Comparison of ENCODE assay signal across 11 mouse cellular contexts in genomic region chr19:11107746-11108145, GRCm38 (mm10). TPM values are rescaled to one million over a fixed set of nuclear protein-coding genes. Genes with fewer than 3 reads are reported as not detected.
DNase-seq lines count a peak whose midpoint lies in the region; ATAC-seq lines count a peak whose summit lies in the region.
"Had no signal": no experiment of that assay in that cellular context is flagged by ENCODE, and none has a peak within 500 bp of the region (broad histone marks: within the 10 kb centered on the region; RNA-seq: fewer than 3 reads in every experiment).

No protein-coding gene starts in this region.

- peak; percentile 61 for DNase-seq in adrenal gland, adult 2 months
- DNase-seq in adrenal gland, postnatal 25 days: no peak
- DNase-seq in ovary, adult 18-20 months (ENCODE audit: low spot score): peak; percentile 9
- no peak for DNase-seq in ovary, postnatal 36 days (ENCODE audit: low spot score)
- peak; percentile 25 for DNase-seq in lung, postnatal 14 days
- DNase-seq in left cerebral cortex, postnatal 10 days (ENCODE audit: extremely low spot score in 1 of 2, low spot score in 2 of 2): no peak
- DNase-seq: cerebellum, postnatal 25 days had no signal

- H3K27ac ChIP-seq in forebrain, embryonic 12.5 days: no peak overlapping the region
- no peak overlapping the region for H3K27ac ChIP-seq in kidney, embryonic 14.5 days (ENCODE audit: low read depth, low read length)
- H3K27ac ChIP-seq: hindbrain, embryonic 12.5 days; neural tube, embryonic 13.5 days had no signal

- H3K4me1 ChIP-seq in forebrain, embryonic 12.5 days: no peaks in the 10 kb centered on the region
- H3K4me1 ChIP-seq in kidney, embryonic 14.5 days (ENCODE audit: control insufficient read depth, insufficient read depth, low read length): no peaks in the 10 kb centered on the region
- H3K4me1 ChIP-seq: hindbrain, embryonic 12.5 days; neural tube, embryonic 13.5 days had no signal

- no peak overlapping the region for H3K4me2 ChIP-seq in forebrain, embryonic 12.5 days
- no peak overlapping the region for H3K4me2 ChIP-seq in kidney, embryonic 14.5 days (replicated peaks; ENCODE audit: low read depth, low read length)
- H3K4me2 ChIP-seq: hindbrain, embryonic 12.5 days; neural tube, embryonic 13.5 days had no signal

- H3K4me3 ChIP-seq in forebrain, embryonic 12.5 days (replicated peaks): no peak overlapping the region
- no peak overlapping the region for H3K4me3 ChIP-seq in kidney, embryonic 14.5 days (ENCODE audit: low read length)
- H3K4me3 ChIP-seq: hindbrain, embryonic 12.5 days; neural tube, embryonic 13.5 days had no signal

- intact Hi-C loops in left cerebral cortex, postnatal 10 days (cut with DNase I): no loop called here

- no peaks in the 10 kb centered on the region for H3K36me3 ChIP-seq in forebrain, embryonic 12.5 days (replicated peaks)
- no peaks in the 10 kb centered on the region for H3K36me3 ChIP-seq in kidney, embryonic 14.5 days (ENCODE audit: control insufficient read depth, insufficient read depth, low read length)
- H3K36me3 ChIP-seq: hindbrain, embryonic 12.5 days; neural tube, embryonic 13.5 days had no signal

- ATAC-seq in forebrain, embryonic 12.5 days (ENCODE audit: low FRiP score): no peak
- no peak for ATAC-seq in kidney, embryonic 14.5 days (ENCODE audit: low FRiP score, low TSS enrichment)

- WGBS in forebrain, embryonic 12.5 days: 85% methylated on average over 3 of the region's 3 CpGs
- 87% methylated on average over 3 of the region's 3 CpGs for WGBS in kidney, embryonic 14.5 days

- H3K9me3 ChIP-seq in forebrain, embryonic 12.5 days: 0 out of 2 replicates have a peak, but pooled peaks cover 4% of the 10 kb centered on the region
- H3K9me3 ChIP-seq in kidney, embryonic 14.5 days (ENCODE audit: control insufficient read depth, low read length): no peaks in the 10 kb centered on the region
- H3K9me3 ChIP-seq: hindbrain, embryonic 12.5 days; neural tube, embryonic 13.5 days had no signal

- H3K27me3 ChIP-seq in forebrain, embryonic 12.5 days: no peaks in the 10 kb centered on the region
- no peaks in the 10 kb centered on the region for H3K27me3 ChIP-seq in kidney, embryonic 14.5 days (ENCODE audit: control insufficient read depth, insufficient read depth, low read length)
- H3K27me3 ChIP-seq: hindbrain, embryonic 12.5 days; neural tube, embryonic 13.5 days had no signal

- H3K9ac ChIP-seq in forebrain, embryonic 12.5 days: no peak overlapping the region
- H3K9ac ChIP-seq in kidney, embryonic 14.5 days (ENCODE audit: low read depth, low read length): no peak overlapping the region
- H3K9ac ChIP-seq: hindbrain, embryonic 12.5 days; neural tube, embryonic 13.5 days had no signal

RNA-seq across cellular contexts. Expression of gene 1700017D01Rik, which starts 22.9 kb away (rescaled TPM):
- not detected for total RNA-seq in adrenal gland, adult 2 months (2021)
- not detected in 2 replicates for polyA plus RNA-seq in adrenal gland, adult 2 months (2012; rRNA removed)
- not detected in 2 replicates for total RNA-seq in adrenal gland, postnatal 25 days (2021)
- not detected in 2 replicates for polyA plus RNA-seq in forebrain, embryonic 12.5 days (2016; fragmentation: Nextera tagmentation; extraction: Ambion mirVana)
- total RNA-seq in left cerebral cortex, postnatal 10 days (2021): not detected
- not detected in 2 replicates for polyA plus RNA-seq in kidney, embryonic 14.5 days (2014; fragmentation: Nextera tagmentation; extraction: Ambion mirVana)
- polyA plus RNA-seq: hindbrain, embryonic 12.5 days; neural tube, embryonic 13.5 days had no signal

RNA-seq across cellular contexts. Expression of gene Ms4a8a, which starts 26.8 kb away (rescaled TPM):
- total RNA-seq in adrenal gland, adult 2 months (2021): 1 to 10 TPM; 3.5 to 3.9 TPM
- polyA plus RNA-seq in adrenal gland, adult 2 months (2012; rRNA removed): 0.57 and 0.95 TPM in 2 replicates
- total RNA-seq in adrenal gland, postnatal 25 days (2021): 0.90 and 0.94 TPM in 2 replicates
- polyA plus RNA-seq in forebrain, embryonic 12.5 days (2016; fragmentation: Nextera tagmentation; extraction: Ambion mirVana): not detected in 2 replicates
- total RNA-seq in left cerebral cortex, postnatal 10 days (2021): under 1 TPM in 1 of 2 experiments, not detected in 1; 0.43 TPM
- polyA plus RNA-seq in kidney, embryonic 14.5 days (2014; fragmentation: Nextera tagmentation; extraction: Ambion mirVana): not detected in 2 replicates
- polyA plus RNA-seq: hindbrain, embryonic 12.5 days; neural tube, embryonic 13.5 days had no signal

RNA-seq across cellular contexts. Expression of gene 1700025F22Rik, which starts 57.4 kb away (rescaled TPM):
- total RNA-seq in adrenal gland, adult 2 months (2021): not detected
- polyA plus RNA-seq in adrenal gland, adult 2 months (2012; rRNA removed): not detected in 2 replicates
- not detected in 2 replicates for total RNA-seq in adrenal gland, postnatal 25 days (2021)
- polyA plus RNA-seq in forebrain, embryonic 12.5 days (2016; fragmentation: Nextera tagmentation; extraction: Ambion mirVana): not detected in 2 replicates
- not detected for total RNA-seq in left cerebral cortex, postnatal 10 days (2021)
- not detected in 2 replicates for polyA plus RNA-seq in kidney, embryonic 14.5 days (2014; fragmentation: Nextera tagmentation; extraction: Ambion mirVana)
- polyA plus RNA-seq: hindbrain, embryonic 12.5 days; neural tube, embryonic 13.5 days had no signal

Comparison
In these comparisons a context has a peak if more than half of its experiments do, and no peak if none do; other contexts are left out.
1. DNase-seq: peak in adrenal gland, adult 2 months (single experiment), ovary, adult 18-20 months (single experiment) and lung, postnatal 14 days (single experiment); none in adrenal gland, postnatal 25 days (single experiment), ovary, postnatal 36 days (single experiment) and left cerebral cortex, postnatal 10 days (0 of 2).